Mouse (Mus musculus): ENCODE data around the gene Mamdc2.

DNA sequence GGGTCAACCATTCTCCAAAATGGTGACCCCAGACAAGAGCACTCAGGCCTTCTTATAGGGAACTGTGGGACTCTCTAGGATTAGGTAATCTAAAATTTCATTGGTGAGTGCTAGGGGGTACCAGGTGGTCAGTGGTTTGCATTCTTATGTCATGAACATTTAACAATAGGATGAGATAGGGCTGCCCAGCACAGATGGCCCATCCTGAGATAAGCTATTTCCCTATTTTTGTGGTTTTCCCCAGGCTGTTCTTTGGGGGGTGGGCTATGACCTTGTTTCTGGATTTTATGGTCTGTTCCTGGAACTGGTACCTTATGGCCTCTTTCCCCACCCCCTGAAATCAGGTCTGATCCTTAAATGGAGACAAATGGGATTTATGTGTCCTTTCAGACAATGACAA is 151.1 kb downstream of the Mamdc2 start:
- TF ChIP-seq CTCF (IDR thresholded peaks at IDR 0.05; ENCODE audit: low read depth) (no peak), EP300 (IDR thresholded peaks at IDR 0.05; ENCODE audit: low read depth) (no peak)
